Mouse (Mus musculus) heart, postnatal 0 days (tissue): ENCODE results near the gene Twf1.

Experiments used
- CTCF ChIP-seq: IDR thresholded peaks from 2 replicates; pipeline ENCODE4 v1.5.1; 2016; ENCODE audit warnings: antibody characterized with exemption, control low read depth, low read depth
- EP300 ChIP-seq: IDR thresholded peaks from 2 replicates; pipeline ENCODE4 v1.6.1; 2016; ENCODE audit warnings: antibody characterized with exemption, low read depth

DNA sequence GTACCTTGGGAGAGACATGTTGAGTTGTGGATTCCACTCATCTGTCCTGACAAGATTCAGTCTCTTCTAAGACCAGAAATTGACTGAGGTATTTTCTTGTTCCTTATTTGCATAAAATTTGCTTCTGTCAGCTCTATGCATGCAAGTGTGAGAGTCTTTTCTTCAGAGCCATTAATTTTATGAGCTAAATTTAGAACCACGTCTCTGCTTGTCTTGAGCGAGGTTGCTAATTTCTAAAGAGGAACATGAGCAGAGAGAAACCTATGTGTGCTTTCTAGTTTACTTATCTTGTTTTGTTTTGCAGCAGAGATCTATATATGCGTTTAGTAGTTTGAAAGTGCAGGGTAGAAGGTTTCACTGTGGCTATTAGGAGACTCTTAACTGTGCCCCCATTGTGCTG, 12.8 kb upstream of the Twf1 start:
- no peak for TF ChIP-seq CTCF
- TF ChIP-seq EP300: no peak
